Mouse (Mus musculus): Measurements from ENCODE around the gene Adipor1.

GRCm38 (mm10) chr1:134393827-134394226 is 21.4 kb upstream of the Adipor1 start:
- no peak for TF ChIP-seq POLR2A (IDR thresholded peaks at IDR 0.05; ENCODE audit: borderline replicate concordance, low read depth, low read length)
- TF ChIP-seq CTCF (IDR thresholded peaks at IDR 0.05; ENCODE audit: low read depth, low read length): no peak
